Mouse (Mus musculus) embryonic fibroblast, embryonic 13.5 days (primary cell): ENCODE results near the gene Dysf. TPM values are rescaled to one million over a fixed set of nuclear protein-coding genes. Genes with fewer than 3 reads are reported as not detected.

Experiments
- H3K27ac ChIP-seq: 2 replicates; pipeline ENCODE4 v1.5.1; 2012; ENCODE audit warnings: low read length, control low read depth, inconsistent platforms; ENCODE audit not compliant: insufficient read depth
- H3K4me1 ChIP-seq: 2 replicates; pipeline ENCODE4 v1.6.1; 2011; ENCODE audit warnings: low read length; ENCODE audit not compliant: control insufficient read depth, insufficient read depth
- H3K4me3 ChIP-seq: 2 replicates; pipeline ENCODE4 v1.5.1; 2011; ENCODE audit warnings: mild to moderate bottlenecking, control low read depth, low read length; ENCODE audit not compliant: insufficient read depth
- CTCF ChIP-seq: IDR thresholded peaks from 2 replicates; pipeline ENCODE4 v1.5.1; 2011; ENCODE audit warnings: mild to moderate bottlenecking, control low read depth, low read length, moderate library complexity, borderline replicate concordance; ENCODE audit not compliant: insufficient read depth
- POLR2A ChIP-seq: IDR thresholded peaks from 2 replicates; pipeline ENCODE4 v1.6.1; 2011; ENCODE audit warnings: low read depth, mild to moderate bottlenecking, control low read depth, low read length, moderate library complexity
- polyA plus RNA-seq: library from polyadenylated mRNA; stranded (reverse); fragments of >200 nt; gene quantifications from 2 replicates; pipeline ENCODE4 v1.2.4, GENCODE M21; 2011; ENCODE audit warnings: low read depth; ENCODE audit not compliant: missing spikeins, insufficient read length

Gene Dysf
- polyA plus RNA-seq, 1 experiment = 39.8 TPM

DNA sequence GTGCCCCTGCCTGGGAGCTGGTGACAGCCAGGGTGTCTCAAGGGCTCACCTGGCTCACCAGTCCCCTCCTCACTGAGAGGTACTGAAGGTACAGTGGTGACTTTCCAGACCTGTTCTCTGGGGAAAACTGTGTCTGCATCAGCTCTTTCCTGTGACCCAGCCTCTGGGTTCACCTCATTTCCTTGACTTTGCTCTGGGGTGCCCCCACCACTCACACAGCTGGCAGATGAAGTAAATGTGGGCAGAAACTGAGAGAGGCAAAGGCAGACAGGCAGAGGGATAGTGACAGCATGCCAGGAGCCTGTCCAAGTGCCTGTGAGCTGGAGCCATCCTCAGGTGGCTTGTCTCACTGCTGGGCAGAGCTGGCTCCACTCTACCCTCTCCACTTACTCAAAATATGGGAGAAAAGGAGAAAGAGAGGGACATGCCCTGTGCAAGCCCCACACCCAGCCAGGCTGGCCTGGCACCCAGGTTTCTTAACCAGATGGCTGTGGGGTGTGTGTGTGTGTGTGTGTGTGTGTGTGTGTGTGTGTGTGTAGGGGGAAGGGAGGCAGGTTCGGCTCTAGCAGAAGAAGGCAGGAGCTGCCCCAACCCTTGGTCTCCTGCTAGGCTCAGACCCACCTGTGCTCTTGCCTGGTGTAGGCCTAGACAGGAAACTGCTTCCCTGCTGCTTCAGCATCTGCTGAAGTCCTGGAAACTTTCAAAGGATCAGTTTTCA, 209.0 kb downstream of the Dysf start:
- Histone ChIP-seq H3K27ac (no peak overlapping the region), H3K4me1 (no peaks in the 10 kb centered on the region), H3K4me3 (no peak overlapping the region)
- TF ChIP-seq CTCF (no peak), POLR2A (no peak)

- TF ChIP-seq CTCF (no peak), POLR2A (no peak)
- Histone ChIP-seq H3K4me3 (no peak overlapping the region), H3K4me1 (no peaks in the 10 kb centered on the region), H3K27ac (peak overlapping the region; percentile 21; the same call in 1 of the 2 replicates)
Observed at GRCm38 (mm10) chr6:84219119-84219518, 210.7 kb downstream of the Dysf start.

GRCm38 (mm10) chr6:84224861-84225260, 216.5 kb downstream of the Dysf start:
- TF ChIP-seq POLR2A = no peak
- no peak for TF ChIP-seq CTCF
- Histone ChIP-seq H3K4me1 (no peaks in the 10 kb centered on the region; the same call in 1 of the 2 replicates), H3K27ac (no peak overlapping the region)

DNA sequence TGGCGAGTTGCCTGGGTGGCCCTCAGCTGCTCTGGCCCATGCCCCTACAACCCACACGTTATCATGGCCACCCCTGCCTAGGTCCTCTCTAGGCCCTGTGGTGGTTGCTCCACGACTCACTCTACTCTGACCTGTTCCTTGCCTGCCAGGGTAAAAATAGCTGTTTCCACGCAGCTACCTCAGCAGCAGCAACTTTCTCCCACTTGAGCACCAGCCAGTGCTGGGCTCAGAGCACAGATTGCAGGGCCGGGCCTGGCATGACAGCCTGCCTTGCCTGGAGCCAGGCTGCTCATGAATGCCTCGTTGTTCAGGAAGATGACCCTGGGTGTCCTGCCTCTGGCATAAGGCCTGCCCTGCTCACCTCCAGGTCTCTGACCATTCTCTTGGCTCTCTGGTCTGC, 217.2 kb downstream of the Dysf start:
- H3K4me1 ChIP-seq = no peaks in the 10 kb centered on the region; the same call in 1 of the 2 replicates
- no peak overlapping the region for H3K27ac ChIP-seq
- no peak overlapping the region for H3K4me3 ChIP-seq
- TF ChIP-seq CTCF (no peak), POLR2A (no peak)

More at GRCm38 (mm10) chr6:84224861-84225260, 216.5 kb downstream of the Dysf start:
- H3K4me3 ChIP-seq = no peak overlapping the region

GRCm38 (mm10) chr6:84228196-84228595, 219.8 kb downstream of the Dysf start:
- H3K4me1 ChIP-seq = no peaks in the 10 kb centered on the region; the same call in 1 of the 2 replicates
- TF ChIP-seq CTCF (no peak), POLR2A (no peak)
- no peak overlapping the region for H3K27ac ChIP-seq
- H3K4me3 ChIP-seq = no peak overlapping the region

DNA sequence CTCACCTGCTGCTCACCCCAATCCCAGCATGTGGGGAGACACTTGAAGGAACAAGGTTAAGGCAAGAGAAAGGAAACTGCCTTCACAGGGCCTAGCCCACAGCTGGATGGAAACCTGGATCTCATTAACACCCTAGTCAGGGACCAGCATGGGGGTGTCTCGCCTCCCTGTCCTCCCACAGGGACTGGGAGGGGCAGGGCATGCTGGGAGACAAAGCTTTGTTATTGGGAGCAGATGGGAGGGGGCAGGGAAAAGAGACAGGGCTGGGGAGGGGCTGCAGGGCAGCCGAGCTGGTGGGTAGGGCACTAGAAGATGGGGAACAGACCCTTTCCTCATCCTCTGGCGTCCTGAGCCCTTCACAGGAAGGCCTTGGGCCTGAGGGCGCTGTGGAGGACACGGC, 220.4 kb downstream of the Dysf start:
- no peak overlapping the region for H3K4me3 ChIP-seq
- H3K27ac ChIP-seq = no peak overlapping the region
- TF ChIP-seq CTCF = no peak
- TF ChIP-seq POLR2A = no peak
- no peaks in the 10 kb centered on the region; the same call in 1 of the 2 replicates for H3K4me1 ChIP-seq

- Histone ChIP-seq H3K4me1 (no peaks in the 10 kb centered on the region; the same call in 1 of the 2 replicates), H3K27ac (no peak overlapping the region), H3K4me3 (no peak overlapping the region)
- TF ChIP-seq CTCF (no peak), POLR2A (no peak)
Observed at GRCm38 (mm10) chr6:84229739-84230138, 221.3 kb downstream of the Dysf start.

DNA sequence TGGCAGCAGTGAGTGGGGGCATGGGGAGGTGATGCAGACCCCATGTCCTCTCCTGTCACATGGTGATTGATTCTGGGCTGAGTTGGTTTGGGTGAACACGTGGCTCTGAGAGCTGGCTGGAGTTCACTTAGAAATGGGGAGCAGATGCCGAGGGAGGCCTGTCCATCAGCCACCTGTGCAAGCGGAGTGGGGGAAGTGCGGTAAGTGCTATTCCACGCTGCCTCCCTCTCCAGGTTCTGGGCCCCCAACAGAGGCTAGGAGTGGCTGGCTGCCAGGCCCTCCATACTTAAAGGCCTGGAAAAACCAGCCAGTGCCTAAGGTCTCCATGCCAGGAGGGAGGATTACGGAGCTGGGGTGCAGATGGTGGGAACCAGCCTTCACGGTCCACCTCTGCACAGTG, 222.7 kb downstream of the Dysf start:
- Histone ChIP-seq H3K27ac (no peak overlapping the region), H3K4me1 (no peaks in the 10 kb centered on the region), H3K4me3 (no peak overlapping the region)
- TF ChIP-seq POLR2A = no peak
- no peak for TF ChIP-seq CTCF

DNA sequence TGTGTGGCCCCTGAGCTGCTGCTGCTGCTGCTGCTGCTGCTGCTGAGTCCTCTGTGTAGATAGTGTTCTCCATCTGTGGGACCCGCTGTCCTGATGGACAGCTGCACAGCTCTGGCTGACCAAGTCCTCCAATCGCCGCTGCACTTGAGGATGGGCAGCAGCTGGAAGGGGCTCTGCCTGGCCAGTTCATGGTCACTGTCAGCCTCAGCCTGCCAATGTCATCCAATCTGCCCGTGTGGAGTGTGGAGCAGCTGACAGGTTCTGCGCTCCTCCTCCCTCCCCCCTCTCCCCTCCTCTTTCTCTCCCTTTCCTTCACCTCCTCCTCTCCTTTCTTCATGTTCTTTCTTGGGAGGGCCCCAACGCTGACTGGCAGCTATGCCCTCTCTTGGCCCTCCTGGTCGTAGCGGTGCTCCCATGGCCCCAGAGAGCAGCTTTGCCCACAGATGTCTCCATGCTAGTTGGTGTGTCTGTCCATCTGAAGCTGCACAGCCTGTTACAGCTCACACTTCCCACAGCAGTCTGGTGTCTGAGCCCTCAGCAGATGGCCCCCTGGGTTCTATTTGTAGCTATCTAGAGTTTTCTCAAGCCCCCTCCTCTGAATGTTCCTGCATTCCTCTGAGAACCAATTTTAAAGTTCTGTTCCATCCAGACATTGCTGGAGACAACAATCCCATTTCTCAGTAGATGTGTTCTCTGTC, 223.8 kb downstream of the Dysf start:
- TF ChIP-seq POLR2A = no peak
- TF ChIP-seq CTCF = no peak
- H3K4me3 ChIP-seq = no peak overlapping the region
- no peaks in the 10 kb centered on the region for H3K4me1 ChIP-seq
- no peak overlapping the region for H3K27ac ChIP-seq

- Histone ChIP-seq H3K27ac (no peak overlapping the region), H3K4me3 (no peak overlapping the region), H3K4me1 (no peaks in the 10 kb centered on the region)
- TF ChIP-seq CTCF (no peak), POLR2A (no peak)
Observed at GRCm38 (mm10) chr6:84233783-84234182, 225.4 kb downstream of the Dysf start.
